Mouse (Mus musculus) midbrain, postnatal 0 days (tissue): Measurements from ENCODE around the gene Hoxd12. TPM values are rescaled to one million over a fixed set of nuclear protein-coding genes. Genes with fewer than 3 reads are reported as not detected.

Experiments used
- ATAC-seq: fragments of 200-750 bp; cut with Nextera tagmentation; 2 replicates; pipeline ENCODE4 v1.8.0; 2017; ENCODE audit warnings: moderate number of reproducible peaks, mild to moderate bottlenecking, moderate TSS enrichment, moderate library complexity; ENCODE audit not compliant: low FRiP score
- DNase-seq: peaks from one replicate; pipeline ENCODE4 v3.0.0-alpha.2; 2015; ENCODE audit warnings: low spot score
- H3K27ac ChIP-seq: fragments of 300-500 bp; sonication (generic); 2 replicates; pipeline ENCODE4 v1.5.1; 2014; ENCODE audit warnings: low read depth, mild to moderate bottlenecking, low read length, mixed read lengths
- H3K27me3 ChIP-seq: fragments of 300-500 bp; sonication (generic); 2 replicates; pipeline ENCODE4 v1.6.1; 2014; ENCODE audit warnings: low read length, control low read depth, mixed read lengths; ENCODE audit not compliant: insufficient read depth
- H3K36me3 ChIP-seq: fragments of 300-500 bp; sonication (generic); 2 replicates; pipeline ENCODE4 v1.6.1; 2014; ENCODE audit warnings: low read length, control low read depth, mixed read lengths; ENCODE audit not compliant: insufficient read depth
- H3K4me1 ChIP-seq: fragments of 300-500 bp; sonication (generic); 2 replicates; pipeline ENCODE4 v1.6.1; 2014; ENCODE audit warnings: mild to moderate bottlenecking, control low read depth, antibody characterized with exemption, low read length, mixed read lengths; ENCODE audit not compliant: insufficient read depth
- H3K4me2 ChIP-seq: fragments of 300-500 bp; sonication (generic); 2 replicates; pipeline ENCODE4 v1.6.1; 2014; ENCODE audit warnings: low read depth, mild to moderate bottlenecking, low read length, mixed read lengths; ENCODE audit not compliant: poor library complexity, severe bottlenecking
- H3K4me3 ChIP-seq: fragments of 300-500 bp; sonication (generic); 2 replicates; pipeline ENCODE4 v1.5.1; 2014; ENCODE audit warnings: low read depth, mild to moderate bottlenecking, low read length, moderate library complexity
- H3K9ac ChIP-seq: fragments of 300-500 bp; sonication (generic); replicated peaks from 2 replicates; pipeline ENCODE4 v1.6.1; 2014; ENCODE audit warnings: mild to moderate bottlenecking, low read length, moderate library complexity, mixed read lengths; ENCODE audit not compliant: poor library complexity, severe bottlenecking
- H3K9me3 ChIP-seq: fragments of 300-500 bp; sonication (generic); 2 replicates; pipeline ENCODE4 v1.6.1; 2016; ENCODE audit warnings: low read length, control low read depth
- CTCF ChIP-seq: IDR thresholded peaks from 2 replicates; pipeline ENCODE4 v1.5.1; 2016; ENCODE audit warnings: antibody characterized with exemption, mild to moderate bottlenecking
- WGBS: fragments of 180-500 bp; shearing (Covaris S2); extraction: QIAGEN DNeasy Blood & Tissue Kit; methylation state at CpG from one replicate; pipeline ENCODE4 v1.1.7; 2014; 5-methylcytosine and 5-hydroxymethylcytosine counted together
- microRNA counts: library from miRNA; unstranded; fragments of <30 nt; microRNA quantifications from one replicate; lab custom pipeline; 2015
- microRNA-seq: library from miRNA; unstranded; fragments of <30 nt; microRNA quantifications from one replicate; pipeline ENCODE4, GENCODE M21; 2016; ENCODE audit warnings: borderline number of aligned reads
- polyA plus RNA-seq: library from polyadenylated mRNA; unstranded; fragments of >200 nt; fragmentation: Nextera tagmentation; extraction: Ambion mirVana; gene quantifications from 2 replicates; pipeline ENCODE4 v1.2.1, GENCODE M21; 2015
- total RNA-seq: library from RNA; depleted of rRNA; stranded (reverse); fragments of >200 nt; gene quantifications from 2 replicates; pipeline ENCODE4 v1.2.3, GENCODE M21; 2014; rRNA removed

Gene Hoxd12
- total and polyA plus RNA-seq, 2 experiments from 2014 or later, result not detected

GRCm38 (mm10) chr2:74722949-74723348, 48.1 kb downstream of the Hoxd12 start:
- Histone ChIP-seq H3K4me3 (no peak overlapping the region), H3K4me1 (no peaks in the 10 kb centered on the region), H3K27me3 (peaks cover 97% of the 10 kb centered on the region), H3K27ac (no peak overlapping the region), H3K36me3 (no peaks in the 10 kb centered on the region), H3K9me3 (no peaks in the 10 kb centered on the region), H3K4me2 (no peak overlapping the region), H3K9ac (no peak overlapping the region)
- DNase-seq, result no peak
- no peak for ATAC-seq
- TF ChIP-seq CTCF, result no peak
- WGBS, result 2% methylated on average over 8 of the region's 8 CpGs

GRCm38 (mm10) chr2:74724244-74725015, 49.6 kb downstream of the Hoxd12 start:
- Histone ChIP-seq H3K27me3 (peaks cover 96% of the 10 kb centered on the region), H3K9ac (no peak overlapping the region), H3K4me3 (no peak overlapping the region), H3K4me1 (no peaks in the 10 kb centered on the region), H3K4me2 (no peak overlapping the region), H3K36me3 (no peaks in the 10 kb centered on the region), H3K27ac (no peak overlapping the region), H3K9me3 (no peaks in the 10 kb centered on the region)
- no peak for TF ChIP-seq CTCF
- WGBS, result 9% methylated on average over 7 of the region's 7 CpGs
- ATAC-seq (no peak), DNase-seq (no peak)

- DNase-seq (no peak), ATAC-seq (no peak)
- peaks cover 94% of the 10 kb centered on the region for H3K27me3 ChIP-seq
- H3K27ac ChIP-seq, result no peak overlapping the region
- H3K4me3 ChIP-seq, result no peak overlapping the region
- no peak overlapping the region for H3K9ac ChIP-seq
- WGBS, result 3% methylated on average over 17 of the region's 17 CpGs
- no peaks in the 10 kb centered on the region for H3K4me1 ChIP-seq
- H3K4me2 ChIP-seq, result no peak overlapping the region
- no peaks in the 10 kb centered on the region for H3K9me3 ChIP-seq
- no peak for TF ChIP-seq CTCF
- no peaks in the 10 kb centered on the region for H3K36me3 ChIP-seq
These were observed 50.4 kb downstream of the Hoxd12 start for GRCm38 (mm10) chr2:74725171-74725570.

- Histone ChIP-seq H3K9me3 (no peaks in the 10 kb centered on the region), H3K4me3 (no peak within 1 kb of the TSS), H3K4me2 (no peak within 1 kb of the TSS), H3K36me3 (no peaks in the 10 kb centered on the region), H3K4me1 (no peaks in the 10 kb centered on the region), H3K9ac (no peak within 1 kb of the TSS), H3K27ac (no peak within 1 kb of the TSS), H3K27me3 (peaks cover 94% of the 10 kb centered on the region)
- TF ChIP-seq CTCF, result no peak
- ATAC-seq (no peak), DNase-seq (peak; percentile 60)
- 4% methylated on average over 5 of the region's 5 CpGs for WGBS
These were observed 51.7 kb downstream of the Hoxd12 start, which contains the start of gene Gm28230 for GRCm38 (mm10) chr2:74726551-74726950. Gene Gm28230 (plus strand): TSS chr2:74726728.

GRCm38 (mm10) chr2:74726973-74727639, 52.3 kb downstream of the Hoxd12 start:
- no peaks in the 10 kb centered on the region for H3K4me1 ChIP-seq
- no peak overlapping the region for H3K9ac ChIP-seq
- no peak for ATAC-seq
- no peak overlapping the region for H3K4me3 ChIP-seq
- WGBS, result under 1% methylated on average over 42 of the region's 43 CpGs
- no peak overlapping the region for H3K27ac ChIP-seq
- H3K9me3 ChIP-seq, result no peaks in the 10 kb centered on the region
- peaks cover 94% of the 10 kb centered on the region for H3K27me3 ChIP-seq
- H3K36me3 ChIP-seq, result no peaks in the 10 kb centered on the region
- peak; percentile 57 for DNase-seq
- H3K4me2 ChIP-seq, result no peak overlapping the region
- TF ChIP-seq CTCF, result no peak

MicroRNA genes within 50 kb of the gene (microRNA counts, 519-probe panel; counts per million panel counts)
- microRNA mmu-miR-10b (lab: Ali Mortazavi, UCI), result 528 counts per million, percentile 58 among the panel's probes with 10 or more counts

Small RNAs within 50 kb of the gene (microRNA-seq; reads per million reads assigned to microRNA genes)
- gene Gm44463, result not detected
- gene Mir10b, result 436 reads per million, percentile 63 among the genes with 10 or more reads in this experiment

Other genes starting within 250 kb of the Hoxd12 start
- gene Lnpk, start 95.6 kb upstream of the Hoxd12 start, total RNA-seq, result 54.6 and 76.0 TPM in 2 replicates
- gene Lnpk, start 95.6 kb upstream of the Hoxd12 start, polyA plus RNA-seq, result 35.2 and 40.2 TPM in 2 replicates
- gene Evx2, start 15.5 kb upstream of the Hoxd12 start, total RNA-seq, result 4.2 and 6.4 TPM in 2 replicates
- 0.33 and 0.42 TPM in 2 replicates for gene Evx2, start 15.5 kb upstream of the Hoxd12 start, polyA plus RNA-seq
- gene Hoxd13, start 6.7 kb upstream of the Hoxd12 start, total RNA-seq, result 0.19 TPM in 1 of 2 replicates, not detected in the other
- gene Hoxd13, start 6.7 kb upstream of the Hoxd12 start, polyA plus RNA-seq, result not detected in 2 replicates
- gene Hoxd11, start 4.5 kb downstream of the Hoxd12 start, total RNA-seq, result not detected in 2 replicates
- gene Hoxd11, start 4.5 kb downstream of the Hoxd12 start, polyA plus RNA-seq, result not detected in 2 replicates
- 0.22 TPM in 1 of 2 replicates, not detected in the other for gene Hoxd10, start 16.9 kb downstream of the Hoxd12 start, total RNA-seq
- not detected in 2 replicates for gene Hoxd10, start 16.9 kb downstream of the Hoxd12 start, polyA plus RNA-seq
- gene Hoxd9, start 22.7 kb downstream of the Hoxd12 start, total RNA-seq, result not detected in 2 replicates
- gene Hoxd9, start 22.7 kb downstream of the Hoxd12 start, polyA plus RNA-seq, result not detected in 2 replicates
- gene Hoxd8, start 29.6 kb downstream of the Hoxd12 start, total RNA-seq, result 0.05 TPM in 1 of 2 replicates, not detected in the other
- not detected in 2 replicates for gene Hoxd8, start 29.6 kb downstream of the Hoxd12 start, polyA plus RNA-seq
- 11.6 TPM in 1 of 2 replicates, not detected in the other for gene Hoxd3, start 36.9 kb downstream of the Hoxd12 start, total RNA-seq
- not detected in 2 replicates for gene Hoxd3, start 36.9 kb downstream of the Hoxd12 start, polyA plus RNA-seq
- gene Hoxd4, start 36.9 kb downstream of the Hoxd12 start, total RNA-seq, result 1.2 TPM in 1 of 2 replicates, not detected in the other
- not detected in 2 replicates for gene Hoxd4, start 36.9 kb downstream of the Hoxd12 start, polyA plus RNA-seq
- not detected in 2 replicates for gene Gm28230, start 51.7 kb downstream of the Hoxd12 start, total RNA-seq
- not detected in 2 replicates for gene Gm28230, start 51.7 kb downstream of the Hoxd12 start, polyA plus RNA-seq
- not detected in 2 replicates for gene Hoxd1, start 88.0 kb downstream of the Hoxd12 start, total RNA-seq
- gene Hoxd1, start 88.0 kb downstream of the Hoxd12 start, polyA plus RNA-seq, result not detected in 2 replicates
- gene Mtx2, start 150.8 kb downstream of the Hoxd12 start, total RNA-seq, result 114 and 125 TPM in 2 replicates
- gene Mtx2, start 150.8 kb downstream of the Hoxd12 start, polyA plus RNA-seq, result 146 and 151 TPM in 2 replicates